Mouse (Mus musculus) G1E (cell line): Measurements from ENCODE around the gene Fzd9.

ENCODE experiments used
- CTCF ChIP-seq: IDR thresholded peaks from 2 replicates; pipeline ENCODE4 v1.5.1; 2012; ENCODE audit warnings: low read depth, low read length, inconsistent platforms, mixed read lengths
- GATA1 ChIP-seq: IDR thresholded peaks from 2 replicates; pipeline ENCODE4 v1.6.1; 2012; ENCODE audit warnings: borderline replicate concordance, low read length, inconsistent platforms, mixed read lengths
- POLR2AphosphoS5 ChIP-seq: IDR thresholded peaks from 2 replicates; pipeline ENCODE4 v1.6.1; 2012; ENCODE audit warnings: low read depth, low read length, inconsistent platforms; ENCODE audit not compliant: insufficient replicate concordance
- TAL1 ChIP-seq: conservative IDR thresholded peaks from 2 replicates; pipeline ENCODE4 v1.6.1; 2012; ENCODE audit warnings: low read depth, low read length, inconsistent platforms, mixed read lengths

DNA sequence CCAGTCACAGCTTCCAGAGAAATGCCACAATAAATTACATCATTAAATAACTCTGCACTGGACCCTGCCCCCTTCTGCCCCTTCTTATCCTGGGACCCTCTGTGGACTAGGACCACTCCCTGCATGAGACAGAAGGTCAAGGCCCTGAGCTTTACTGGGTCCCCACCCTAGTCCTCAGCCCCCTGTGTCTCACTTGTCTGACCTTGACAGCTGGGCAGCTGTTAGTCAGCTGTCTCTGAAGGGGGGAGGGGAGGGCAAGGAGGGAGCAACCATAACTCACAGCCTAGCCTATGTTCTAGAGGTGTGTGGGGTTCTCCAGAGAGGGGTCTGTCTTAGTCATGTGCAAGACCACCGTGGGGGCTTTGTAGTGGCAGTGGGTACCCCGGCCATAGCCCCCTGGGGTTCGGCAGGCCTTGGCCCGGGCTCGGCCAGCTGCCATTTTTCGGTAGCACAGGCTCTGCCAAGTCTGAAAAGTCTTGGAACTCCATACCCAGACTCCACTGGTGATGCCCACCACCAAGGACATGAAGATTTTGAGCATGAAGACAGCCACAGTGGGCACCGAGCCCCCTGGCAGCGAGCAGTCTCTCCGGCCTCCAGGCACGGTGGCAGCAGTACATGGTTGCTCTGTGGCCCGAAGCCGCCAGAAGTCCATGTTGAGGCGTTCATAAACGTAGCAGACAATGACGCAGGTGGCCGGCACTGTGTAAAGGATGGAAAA lies 1.9 kb downstream of the Fzd9 start:
- TF ChIP-seq CTCF, result no peak
- no peak for TF ChIP-seq POLR2AphosphoS5
- TF ChIP-seq TAL1, result no peak
- no peak for TF ChIP-seq GATA1
